Mouse (Mus musculus): Measurements from ENCODE around the gene Clcn2.

GRCm38 (mm10) chr16:20677380-20677779, 40.2 kb downstream of the Clcn2 start:
- TF ChIP-seq GATA1 (IDR thresholded peaks at IDR 0.05; ENCODE audit: borderline replicate concordance, low read length) (no peak), FLI1 (IDR thresholded peaks at IDR 0.05; ENCODE audit: low read length) (no peak)
